Mouse (Mus musculus) bone marrow, adult 2 months (tissue): Measurements from ENCODE around the gene Olfr1221. TPM values are rescaled to one million over a fixed set of nuclear protein-coding genes. Genes with fewer than 3 reads are reported as not detected.

Experiments
- H3K27ac ChIP-seq: fragments of 200-500 bp; 2 replicates; pipeline ENCODE4 v1.5.1; 2012; ENCODE audit warnings: low read depth, mild to moderate bottlenecking, control low read depth, inconsistent platforms, low read length; ENCODE audit not compliant: control insufficient read depth, poor library complexity, insufficient read depth
- H3K4me1 ChIP-seq: fragments of 200-500 bp; 2 replicates; pipeline ENCODE4 v1.6.1; 2011; ENCODE audit warnings: low read length; ENCODE audit not compliant: control insufficient read depth, insufficient read depth
- H3K4me3 ChIP-seq: fragments of 200-500 bp; replicated peaks from 2 replicates; pipeline ENCODE3; 2011; ENCODE audit warnings: mild to moderate bottlenecking, low read depth, low read length, control low read depth; ENCODE audit not compliant: control insufficient read depth
- CTCF ChIP-seq: fragments of 200-500 bp; IDR thresholded peaks from 2 replicates; pipeline ENCODE4 v1.5.1; 2011; ENCODE audit warnings: low read length, control low read depth; ENCODE audit not compliant: control insufficient read depth, insufficient read depth
- POLR2A ChIP-seq: fragments of 200-500 bp; IDR thresholded peaks from 2 replicates; pipeline ENCODE4 v1.6.1; 2011; ENCODE audit warnings: low read depth, mild to moderate bottlenecking, control low read depth, low read length, borderline replicate concordance; ENCODE audit not compliant: control insufficient read depth
- polyA plus RNA-seq: library from polyadenylated mRNA; stranded (reverse); fragments of >200 nt; gene quantifications from 2 replicates; pipeline ENCODE4 v1.2.4, GENCODE M21; 2011; ENCODE audit warnings: low replicate concordance; ENCODE audit not compliant: missing spikeins, insufficient read depth, insufficient read length

Gene Olfr1221
- polyA plus RNA-seq, 1 experiment, result not detected

DNA sequence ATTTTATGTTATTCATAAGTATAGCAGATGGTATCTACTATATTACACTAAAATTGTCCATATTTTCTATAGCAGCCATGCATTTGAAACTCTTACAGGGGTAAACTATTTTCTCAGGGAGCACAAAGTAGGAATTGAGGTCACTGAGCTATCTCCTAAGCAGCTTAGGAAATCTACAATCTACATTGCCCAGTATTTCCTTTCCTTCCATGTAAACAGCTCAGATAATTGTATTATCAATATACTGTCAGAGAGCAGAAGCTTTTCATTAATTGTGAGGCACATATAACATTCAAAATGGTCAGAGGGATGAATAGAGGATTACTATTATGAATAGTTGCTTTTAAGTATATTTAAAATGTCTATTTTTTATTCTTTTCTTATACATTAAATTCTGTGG is 35.6 kb downstream of the Olfr1221 start:
- no peak overlapping the region for H3K4me3 ChIP-seq
- no peaks in the 10 kb centered on the region for H3K4me1 ChIP-seq
- H3K27ac ChIP-seq, result no peak overlapping the region
- TF ChIP-seq CTCF, result no peak

DNA sequence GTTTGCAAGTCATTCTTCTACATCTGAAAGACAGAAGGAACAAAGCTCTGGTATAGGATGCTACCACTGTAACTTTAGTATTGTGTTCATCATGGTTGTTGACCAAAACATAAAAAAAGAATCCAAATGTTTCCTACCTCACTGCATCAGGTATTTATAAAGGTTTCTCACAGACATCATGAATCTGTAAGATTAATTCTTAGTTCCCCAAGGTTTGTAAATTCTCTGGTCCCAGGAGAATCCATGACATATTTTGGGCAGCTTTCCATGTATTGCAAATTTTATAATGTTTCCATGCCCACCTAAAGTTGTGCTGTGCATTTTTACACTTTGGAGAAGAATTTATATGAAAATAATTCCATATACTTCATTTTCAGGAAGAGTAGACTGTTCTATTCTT is 56.0 kb downstream of the Olfr1221 start, which contains the start of gene Olfr1218:
Olfr1218 (minus strand) TSS at position 101 of the 400 bp plus-strand sequence.
- no peak for TF ChIP-seq POLR2A
- TF ChIP-seq CTCF, result no peak
- no peaks in the 10 kb centered on the region for H3K4me1 ChIP-seq
- H3K4me3 ChIP-seq, result no peak within 1 kb of the TSS
- H3K27ac ChIP-seq, result no peak within 1 kb of the TSS

Other genes starting within 250 kb of the Olfr1221 start
- not detected in 2 replicates for gene Olfr1208, start 215.0 kb downstream of the Olfr1221 start, polyA plus RNA-seq
- gene Olfr1209, start 202.1 kb downstream of the Olfr1221 start, polyA plus RNA-seq, result not detected in 2 replicates
- not detected in 2 replicates for gene Olfr1211, start 179.2 kb downstream of the Olfr1221 start, polyA plus RNA-seq
- not detected in 2 replicates for gene Olfr1212, start 163.3 kb downstream of the Olfr1221 start, polyA plus RNA-seq
- gene Gm13762, start 137.0 kb downstream of the Olfr1221 start, polyA plus RNA-seq, result not detected in 2 replicates
- not detected in 2 replicates for gene Olfr1214, start 124.6 kb downstream of the Olfr1221 start, polyA plus RNA-seq
- gene Olfr1215, start 110.3 kb downstream of the Olfr1221 start, polyA plus RNA-seq, result not detected in 2 replicates
- not detected in 2 replicates for gene Olfr1216, start 98.9 kb downstream of the Olfr1221 start, polyA plus RNA-seq
- gene Olfr1217, start 85.2 kb downstream of the Olfr1221 start, polyA plus RNA-seq, result not detected in 2 replicates
- gene Olfr1218, start 56.1 kb downstream of the Olfr1221 start, polyA plus RNA-seq, result not detected in 2 replicates
- 0.27 TPM in 1 of 2 replicates, not detected in the other for gene Olfr1219, start 33.8 kb downstream of the Olfr1221 start, polyA plus RNA-seq
- not detected in 2 replicates for gene Olfr1220, start 10.4 kb downstream of the Olfr1221 start, polyA plus RNA-seq
- gene Olfr1222, start 15.8 kb upstream of the Olfr1221 start, polyA plus RNA-seq, result not detected in 2 replicates
- not detected in 2 replicates for gene Olfr1223, start 34.3 kb upstream of the Olfr1221 start, polyA plus RNA-seq
- gene Olfr1224-ps1, start 46.8 kb upstream of the Olfr1221 start, polyA plus RNA-seq, result not detected in 2 replicates
- not detected in 2 replicates for gene Olfr1225, start 57.4 kb upstream of the Olfr1221 start, polyA plus RNA-seq
- not detected in 2 replicates for gene Olfr1226, start 82.8 kb upstream of the Olfr1221 start, polyA plus RNA-seq
- gene Olfr1228, start 136.8 kb upstream of the Olfr1221 start, polyA plus RNA-seq, result not detected in 2 replicates
- gene Olfr1229, start 170.7 kb upstream of the Olfr1221 start, polyA plus RNA-seq, result not detected in 2 replicates
- not detected in 2 replicates for gene Olfr1230, start 180.0 kb upstream of the Olfr1221 start, polyA plus RNA-seq
- gene Olfr1231, start 189.8 kb upstream of the Olfr1221 start, polyA plus RNA-seq, result 0.25 TPM in 1 of 2 replicates, not detected in the other
- gene Olfr1232, start 212.4 kb upstream of the Olfr1221 start, polyA plus RNA-seq, result not detected in 2 replicates
- not detected in 2 replicates for gene Olfr1233, start 225.1 kb upstream of the Olfr1221 start, polyA plus RNA-seq
- gene Olfr1234, start 247.6 kb upstream of the Olfr1221 start, polyA plus RNA-seq, result not detected in 2 replicates